Mouse (Mus musculus) Patski (cell line): Measurements from ENCODE around the gene Il17re. TPM values are rescaled to one million over a fixed set of nuclear protein-coding genes. Genes with fewer than 3 reads are reported as not detected.

Experiments used
- ATAC-seq: fragments of 100-300 bp; one replicate; pipeline ENCODE4 v1.8.0; 2021
- CTCF ChIA-PET: fragments of 350-600 bp; sonication (Branson Sonifier 250); formaldehyde crosslinking; loops from one replicate; lab custom pipeline; 2022; ENCODE audit warnings: inconsistent platforms; lab: Charles Lee
- POLR2A ChIA-PET: fragments of 350-600 bp; sonication (Branson Sonifier 250); formaldehyde crosslinking; loops from one replicate; lab custom pipeline; 2022; ENCODE audit warnings: antibody characterized with exemption, inconsistent platforms; lab: Charles Lee
- DNase-seq: peaks from one replicate; pipeline ENCODE4 v3.0.0-alpha.2; 2011; ENCODE audit warnings: low read depth, low spot score
- H3K27me3 ChIP-seq: fragments of 371-371 bp; one replicate; pipeline ENCODE4 v1.5.1; 2021
- CTCF ChIP-seq: fragments of 100-300 bp; IDR thresholded peaks from one replicate; pipeline ENCODE4 v1.5.1; 2021
- in situ Hi-C: fragments of 300-500 bp; cut with MboI; formaldehyde crosslinking; loops from 3 replicates; pipeline ENCODE4 v1.11.1; 2018; ENCODE audit warnings: low pct_unique_long_range_greater_than_20kb, mixed read lengths
- polyA plus RNA-seq: library from polyadenylated mRNA; unstranded; gene quantifications from one replicate; pipeline ENCODE4 v1.2.3, GENCODE M21; 2021

Gene Il17re
- polyA plus RNA-seq, 1 experiment from 2014 or later: 1.7 TPM

- no peaks in the 10 kb centered on the region for H3K27me3 ChIP-seq
- ChIA-PET CTCF (no interaction called here), POLR2A (no interaction called here)
- in situ Hi-C loops: no loop called here
- no peak for DNase-seq
- TF ChIP-seq CTCF: no peak
- ATAC-seq: no peak
Observed at GRCm38 (mm10) chr6:113501388-113502084, 43.3 kb downstream of the Il17re start, which contains the start of gene Prrt3. TSS of gene Prrt3 (minus strand) at chr6:113501931.

GRCm38 (mm10) chr6:113502801-113503200, 44.5 kb downstream of the Il17re start:
- H3K27me3 ChIP-seq: no peaks in the 10 kb centered on the region
- TF ChIP-seq CTCF: no peak
- CTCF ChIA-PET: no interaction called here
- ATAC-seq: no peak
- in situ Hi-C loops: no loop called here
- no peak for DNase-seq
- POLR2A ChIA-PET: interaction anchor here (0.6 kb wide), 1 partner anchor 23 kb away, joined by 4 read pairs; no protein-coding TSS in a partner anchor

GRCm38 (mm10) chr6:113505689-113506088, 47.4 kb downstream of the Il17re start:
- no peak for ATAC-seq
- no peak for DNase-seq
- in situ Hi-C loops: no loop called here
- no peak for TF ChIP-seq CTCF
- ChIA-PET POLR2A (interaction anchor here (0.5 kb wide), 1 partner anchor 24 kb away, joined by 3 read pairs; no protein-coding TSS in a partner anchor), CTCF (interaction anchor here (1.2 kb wide), 1 partner anchor 24 kb away, joined by 3 read pairs; no protein-coding TSS in a partner anchor)
- no peaks in the 10 kb centered on the region for H3K27me3 ChIP-seq

DNA sequence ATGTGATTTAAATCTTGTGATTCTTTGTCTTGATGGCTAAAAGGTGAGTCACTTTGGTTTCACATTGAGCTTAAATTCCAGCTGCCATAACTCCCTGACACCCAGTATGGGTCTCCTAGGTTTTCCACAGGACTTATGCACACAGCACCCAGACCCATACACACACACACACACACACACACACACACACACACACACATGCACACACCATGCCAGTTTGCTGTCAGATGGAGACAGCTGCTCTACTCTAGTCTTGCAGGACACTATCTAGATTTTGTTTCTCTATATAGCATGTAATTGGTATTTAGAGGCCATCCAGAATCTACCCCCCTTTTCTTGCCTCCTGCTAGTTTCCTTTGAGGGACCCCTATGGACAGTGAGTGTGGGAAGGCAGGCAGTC, 48.8 kb downstream of the Il17re start:
- in situ Hi-C loops: no loop called here
- CTCF ChIA-PET: interaction anchor here (0.7 kb wide), 1 partner anchor 13 kb away, joined by 3 read pairs; no protein-coding TSS in a partner anchor
- DNase-seq (no peak), ATAC-seq (no peak)
- TF ChIP-seq CTCF: no peak
- POLR2A ChIA-PET: interaction anchor here (0.8 kb wide), 1 partner anchor 25 kb away, joined by 3 read pairs; no protein-coding TSS in a partner anchor
- no peaks in the 10 kb centered on the region for H3K27me3 ChIP-seq

DNA sequence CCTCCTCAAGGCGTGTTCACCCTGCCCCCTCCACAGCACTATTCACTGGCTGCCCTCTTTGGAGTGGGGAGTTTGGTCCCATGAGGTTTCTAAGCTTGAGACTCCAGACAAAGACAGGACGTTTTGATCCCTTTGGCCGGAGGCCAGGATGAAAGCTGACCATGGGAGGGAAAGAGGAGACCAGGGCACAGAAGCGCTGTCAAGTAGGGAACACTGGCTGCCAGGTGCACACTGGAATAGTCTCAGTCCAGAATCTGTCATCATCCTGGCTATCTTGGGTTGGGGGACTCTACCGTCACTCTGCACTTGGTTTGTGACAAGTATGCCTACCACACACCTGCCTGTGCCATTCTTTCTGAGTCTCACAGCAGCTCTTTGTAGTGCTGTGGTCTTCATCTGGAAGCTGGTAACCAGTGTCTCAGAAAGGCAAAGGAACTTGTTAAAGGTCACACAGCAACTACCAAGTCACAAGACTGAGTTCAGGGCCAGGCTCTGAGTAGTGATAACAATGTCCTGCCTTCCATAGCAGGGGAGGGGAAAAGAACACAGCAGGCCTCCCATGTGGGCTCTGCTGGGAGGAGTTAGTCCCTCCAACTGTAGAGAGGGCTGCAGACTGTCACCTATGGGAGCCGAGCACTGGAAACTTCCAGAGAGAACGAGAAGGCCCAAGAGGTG, 50.1 kb downstream of the Il17re start:
- no peak for ATAC-seq
- POLR2A ChIA-PET: no interaction called here
- CTCF ChIA-PET: interaction anchor here (0.7 kb wide), 1 partner anchor 8 kb away, joined by 3 read pairs; no protein-coding TSS in a partner anchor
- no peak for DNase-seq
- in situ Hi-C loops: no loop called here
- H3K27me3 ChIP-seq: no peaks in the 10 kb centered on the region
- no peak for TF ChIP-seq CTCF

GRCm38 (mm10) chr6:113508947-113509280, 50.6 kb downstream of the Il17re start:
- in situ Hi-C loops: no loop called here
- no peak for DNase-seq
- ChIA-PET CTCF (interaction anchor here (0.7 kb wide), 1 partner anchor 9 kb away, joined by 3 read pairs; no protein-coding TSS in a partner anchor), POLR2A (no interaction called here)
- H3K27me3 ChIP-seq: no peaks in the 10 kb centered on the region
- no peak for TF ChIP-seq CTCF
- ATAC-seq: no peak

DNA sequence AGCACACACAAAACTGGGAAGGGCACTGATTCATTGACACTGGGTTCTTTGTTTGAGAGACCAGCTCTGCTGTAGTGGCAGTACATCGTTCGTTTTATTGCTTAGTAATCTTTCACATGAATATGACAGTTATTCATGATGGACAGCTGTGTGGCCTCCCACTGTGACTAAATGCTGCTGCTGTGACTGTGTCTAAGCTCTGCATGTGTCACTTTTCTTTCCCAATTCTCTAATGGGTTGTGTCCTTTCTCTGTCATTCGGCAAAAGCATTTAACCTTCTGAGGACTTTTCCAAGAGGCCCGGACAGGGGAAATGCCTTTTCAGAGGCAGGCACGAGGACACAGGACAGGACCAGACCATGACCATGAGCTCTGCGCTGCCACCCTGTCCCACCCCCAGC, 55.7 kb downstream of the Il17re start:
- in situ Hi-C loops: no loop called here

GRCm38 (mm10) chr6:113514600-113514999, 56.3 kb downstream of the Il17re start:
- ChIA-PET POLR2A (no interaction called here), CTCF (no interaction called here)
- TF ChIP-seq CTCF: no peak
- in situ Hi-C loops: no loop called here
- no peaks in the 10 kb centered on the region for H3K27me3 ChIP-seq
- DNase-seq (no peak), ATAC-seq (no peak)

More for the DNA sequence above, 55.7 kb downstream of the Il17re start:
- TF ChIP-seq CTCF: no peak
- H3K27me3 ChIP-seq: no peaks in the 10 kb centered on the region
- ATAC-seq: no peak
- CTCF ChIA-PET: no interaction called here
- DNase-seq: no peak
- POLR2A ChIA-PET: no interaction called here

DNA sequence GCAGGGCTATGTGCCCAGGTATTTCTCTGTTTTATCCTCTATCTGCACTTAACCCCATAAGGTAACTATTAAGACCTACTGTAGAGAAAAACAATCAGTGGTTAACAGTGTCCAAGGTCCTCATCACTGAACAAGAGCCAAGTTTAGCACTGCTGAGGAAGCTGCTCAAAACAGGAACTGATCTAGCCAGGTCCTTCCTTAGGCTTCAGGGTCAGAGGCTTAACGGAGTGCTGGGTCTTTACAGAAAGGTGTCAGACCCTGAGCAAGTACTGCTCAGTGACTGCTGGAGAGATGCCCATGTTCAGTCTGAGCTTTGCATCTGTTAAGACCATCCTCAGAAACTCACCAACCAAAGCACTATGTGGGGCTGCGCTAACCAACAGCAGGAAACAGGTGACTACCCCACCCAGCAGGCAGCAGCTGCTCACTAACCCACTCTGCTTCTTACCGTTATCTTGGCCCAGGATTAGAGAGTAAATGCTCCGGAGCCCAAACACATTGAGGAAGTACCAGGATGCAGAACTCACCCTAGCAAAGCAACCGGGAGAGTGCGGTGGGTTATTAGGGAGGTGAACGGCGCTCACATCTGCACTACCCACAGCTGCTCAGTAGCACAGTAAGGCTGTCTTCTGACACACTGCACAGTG, 59.3 kb downstream of the Il17re start:
- CTCF ChIA-PET: no interaction called here
- in situ Hi-C loops: no loop called here
- ATAC-seq: no peak

More for the DNA sequence above, 59.3 kb downstream of the Il17re start:
- POLR2A ChIA-PET: no interaction called here
- H3K27me3 ChIP-seq: no peaks in the 10 kb centered on the region
- TF ChIP-seq CTCF: no peak
- DNase-seq: no peak

Other genes starting within 250 kb of the Il17re start
- gene Mtmr14, start 220.6 kb upstream of the Il17re start, polyA plus RNA-seq: 34.8 TPM
- gene Cpne9, start 176.2 kb upstream of the Il17re start, polyA plus RNA-seq: 0.19 TPM
- gene Brpf1, start 151.3 kb upstream of the Il17re start, polyA plus RNA-seq: 29.4 TPM
- gene Ogg1, start 131.5 kb upstream of the Il17re start, polyA plus RNA-seq: 26.2 TPM
- gene Camk1, start 114.5 kb upstream of the Il17re start, polyA plus RNA-seq: 130 TPM
- 53.0 TPM for gene Tada3, start 80.6 kb upstream of the Il17re start, polyA plus RNA-seq
- gene Arpc4, start 80.4 kb upstream of the Il17re start, polyA plus RNA-seq: 241 TPM
- gene Ttll3, start 69.2 kb upstream of the Il17re start, polyA plus RNA-seq: 10.1 TPM
- 16.6 TPM for gene Rpusd3, start 39.1 kb upstream of the Il17re start, polyA plus RNA-seq
- gene Cidec, start 22.7 kb upstream of the Il17re start, polyA plus RNA-seq: not detected
- 120 TPM for gene Jagn1, start 15.9 kb upstream of the Il17re start, polyA plus RNA-seq
- 242 TPM for gene Il17rc, start 12.9 kb downstream of the Il17re start, polyA plus RNA-seq
- gene Creld1, start 24.8 kb downstream of the Il17re start, polyA plus RNA-seq: 131 TPM
- 0.63 TPM for gene Prrt3, start 43.4 kb downstream of the Il17re start, polyA plus RNA-seq
- 162 TPM for gene Emc3, start 73.2 kb downstream of the Il17re start, polyA plus RNA-seq
- 8.2 TPM for gene Fancd2, start 73.2 kb downstream of the Il17re start, polyA plus RNA-seq
- not detected for gene Fancd2os, start 142.2 kb downstream of the Il17re start, polyA plus RNA-seq
- 167 TPM for gene Brk1, start 146.3 kb downstream of the Il17re start, polyA plus RNA-seq
- gene Vhl, start 165.5 kb downstream of the Il17re start, polyA plus RNA-seq: 29.5 TPM
- 34.6 TPM for gene Irak2, start 180.0 kb downstream of the Il17re start, polyA plus RNA-seq
- 56.3 TPM for gene Tatdn2, start 238.6 kb downstream of the Il17re start, polyA plus RNA-seq